In genomic region chr5:66149111-66149510, GRCm38 (mm10) we compare ENCODE assay signal across 14 mouse cellular contexts. TPM values are rescaled to one million over a fixed set of nuclear protein-coding genes. Genes with fewer than 3 reads are reported as not detected.
DNase-seq lines count a peak whose midpoint lies in the region; ATAC-seq and TF ChIP-seq lines count a peak whose summit lies in the region.
"Had no signal": no experiment of that assay in that cellular context is flagged by ENCODE, and none has a peak within 500 bp of the region (broad histone marks: within the 10 kb centered on the region; RNA-seq: fewer than 3 reads in every experiment).

No protein-coding gene starts in this region.

- 0 out of 2 replicates have a peak, but pooled peaks cover 2% of the 10 kb centered on the region for H3K36me3 ChIP-seq in liver, adult 2 months (ENCODE audit: control insufficient read depth, insufficient read depth, low read length)
- no peaks in the 10 kb centered on the region for H3K36me3 ChIP-seq in embryonic facial prominence, embryonic 13.5 days
- H3K36me3 ChIP-seq in small intestine, adult 2 months (ENCODE audit: control insufficient read depth, insufficient read depth, low read length) = no peaks in the 10 kb centered on the region
- no peaks in the 10 kb centered on the region for H3K36me3 ChIP-seq in midbrain, embryonic 11.5 days (ENCODE audit: control insufficient read depth, insufficient read depth, low read length)
- H3K36me3 ChIP-seq: forebrain, embryonic 12.5 days; limb, embryonic 13.5 days; midbrain, embryonic 10.5 days had no signal

- H3K79me2 ChIP-seq in liver, adult 2 months (ENCODE audit: control insufficient read depth, insufficient read depth, low read length) = peaks cover 31% of the 10 kb centered on the region; the same call in 1 of the 2 replicates

- H3K27me3 ChIP-seq in liver, adult 2 months (ENCODE audit: control insufficient read depth, insufficient read depth, low read length) = no peaks in the 10 kb centered on the region
- peaks cover 41% of the 10 kb centered on the region for H3K27me3 ChIP-seq in embryonic facial prominence, embryonic 13.5 days
- H3K27me3 ChIP-seq in small intestine, adult 2 months (ENCODE audit: control insufficient read depth, insufficient read depth, low read length) = no peaks in the 10 kb centered on the region
- H3K27me3 ChIP-seq in midbrain, embryonic 11.5 days (ENCODE audit: control insufficient read depth, insufficient read depth, low read length) = peaks cover 37% of the 10 kb centered on the region

- H3K4me3 ChIP-seq in liver, adult 2 months (ENCODE audit: insufficient read depth, low read depth, low read length) = peak overlapping the region; percentile 70
- no peak overlapping the region for H3K4me3 ChIP-seq in embryonic facial prominence, embryonic 13.5 days
- H3K4me3 ChIP-seq in small intestine, adult 2 months (ENCODE audit: low read depth, low read length) = peak overlapping the region; percentile 4; the same call in 1 of the 2 replicates
- H3K4me3 ChIP-seq in midbrain, embryonic 11.5 days (ENCODE audit: low read depth, low read length) = no peak overlapping the region
- H3K4me3 ChIP-seq: heart, adult 2 months had no signal

- peaks cover 21% of the 10 kb centered on the region for H3K4me1 ChIP-seq in liver, adult 2 months (ENCODE audit: control insufficient read depth, insufficient read depth, low read length)
- H3K4me1 ChIP-seq in embryonic facial prominence, embryonic 13.5 days = peaks cover 9% of the 10 kb centered on the region
- H3K4me1 ChIP-seq in small intestine, adult 2 months (ENCODE audit: control insufficient read depth, insufficient read depth, insufficient read length, low read length) = no peaks in the 10 kb centered on the region; the same call in 1 of the 2 replicates
- H3K4me1 ChIP-seq in midbrain, embryonic 11.5 days (ENCODE audit: control insufficient read depth, insufficient read depth, low read length) = peaks cover 14% of the 10 kb centered on the region

- H3K4me2 ChIP-seq in embryonic facial prominence, embryonic 13.5 days = peak overlapping the region; percentile 94; the same call in 1 of the 2 replicates
- no peak overlapping the region for H3K4me2 ChIP-seq in midbrain, embryonic 11.5 days

- intact Hi-C loops in left cerebral cortex, postnatal 36 days (cut with DNase I) = no loop called here

- DNase-seq in adrenal gland, adult 2 months = peak; percentile 63
- DNase-seq in adrenal gland, adult 8-10 months = no peak
- peak; percentile 96 for DNase-seq in liver, adult 2 months (ENCODE audit: extremely low read depth, low read depth, low spot score)
- no peak for DNase-seq in liver
- no peak for DNase-seq in left cerebral cortex, postnatal 36 days (ENCODE audit: low spot score in 2 of 2)
- DNase-seq in midbrain, embryonic 11.5 days (ENCODE audit: low spot score, missing footprints) = no peak
- DNase-seq: cerebellum, adult 9-11 months; heart, adult 2 months; kidney, adult 11 months had no signal

- ATAC-seq in embryonic facial prominence, embryonic 13.5 days (ENCODE audit: insufficient number of reproducible peaks, insufficient read depth, low FRiP score, low TSS enrichment, low read depth) = no peak
- ATAC-seq in midbrain, embryonic 11.5 days (ENCODE audit: low FRiP score) = no peak

- no peak for TF ChIP-seq CTCF in liver, adult 2 months (IDR thresholded peaks at IDR 0.05; ENCODE audit: low read depth, low read length)
- no peak for TF ChIP-seq CTCF in small intestine, adult 2 months (IDR thresholded peaks at IDR 0.05; ENCODE audit: extremely low read depth, insufficient read length, insufficient replicate concordance, low read depth, low read length)

- peak overlapping the region; percentile 90 for H3K27ac ChIP-seq in liver, adult 2 months (replicated peaks; ENCODE audit: insufficient read depth, low read depth, low read length)
- H3K27ac ChIP-seq in embryonic facial prominence, embryonic 13.5 days = no peak overlapping the region
- no peak overlapping the region; the same call in 1 of the 2 replicates for H3K27ac ChIP-seq in small intestine, adult 2 months (ENCODE audit: insufficient read depth, low read depth, low read length)
- H3K27ac ChIP-seq in midbrain, embryonic 11.5 days (ENCODE audit: low read depth, low read length) = no peak overlapping the region
- H3K27ac ChIP-seq: forebrain, embryonic 12.5 days; heart, adult 2 months; limb, embryonic 13.5 days; midbrain, embryonic 10.5 days had no signal

- no peaks in the 10 kb centered on the region for H3K9me3 ChIP-seq in embryonic facial prominence, embryonic 13.5 days
- H3K9me3 ChIP-seq in midbrain, embryonic 11.5 days (ENCODE audit: control insufficient read depth, low read length) = no peaks in the 10 kb centered on the region
- H3K9me3 ChIP-seq: forebrain, embryonic 12.5 days; limb, embryonic 13.5 days; midbrain, embryonic 10.5 days had no signal

- WGBS in liver, adult 2 months = 17% methylated on average over 2 of the region's 2 CpGs
- WGBS in embryonic facial prominence, embryonic 13.5 days = 64% methylated on average over 2 of the region's 2 CpGs
- WGBS in small intestine, adult 2 months = 57% methylated on average over 2 of the region's 2 CpGs
- 65% methylated on average over 2 of the region's 2 CpGs for WGBS in midbrain, embryonic 11.5 days

- TF ChIP-seq POLR2A in liver, adult 2 months (IDR thresholded peaks at IDR 0.05; ENCODE audit: extremely low read depth, insufficient read depth, low read length) = no peak
- TF ChIP-seq POLR2A in small intestine, adult 2 months (IDR thresholded peaks at IDR 0.05; ENCODE audit: low read depth, low read length) = no peak

- H3K9ac ChIP-seq in liver, adult 2 months (ENCODE audit: low read depth, low read length) = peak overlapping the region; percentile 84
- no peak overlapping the region for H3K9ac ChIP-seq in embryonic facial prominence, embryonic 13.5 days
- no peak overlapping the region for H3K9ac ChIP-seq in midbrain, embryonic 11.5 days (ENCODE audit: low read length)
- H3K9ac ChIP-seq: forebrain, embryonic 12.5 days; limb, embryonic 13.5 days had no signal

RNA-seq across cellular contexts. Expression of gene Rbm47, which starts 23.8 kb away (rescaled TPM):
- total RNA-seq in adrenal gland, adult 2 months (2021) = 100 to 1,000 TPM in 1 of 2 experiments, 10 to 100 TPM in 1; 78.8 to 121 TPM
- 62.9 and 84.7 TPM in 2 replicates for polyA plus RNA-seq in adrenal gland, adult 2 months (2012; rRNA removed)
- 100 to 1,000 TPM in 2 of 4 experiments, 10 to 100 TPM in 2; 76.0 to 130 (median 96.1) TPM for total RNA-seq in adrenal gland, adult 8-10 months (2022)
- 63.5 and 81.8 TPM in 2 replicates for total RNA-seq in liver, adult 2 months (2014; rRNA removed)
- 47.4 and 58.7 TPM in 2 replicates for polyA plus RNA-seq in liver, adult 2 months (2012; rRNA removed)
- polyA plus RNA-seq in embryonic facial prominence, embryonic 13.5 days (2015; fragmentation: Nextera tagmentation; extraction: Ambion mirVana) = 6.8 and 11.3 TPM in 2 replicates
- polyA plus RNA-seq in small intestine, adult 2 months (2012; rRNA removed) = 142 and 310 TPM in 2 replicates
- total RNA-seq in left cerebral cortex, postnatal 36 days (2021) = 1 to 10 TPM; 1.4 to 1.8 TPM
- polyA plus RNA-seq in midbrain, embryonic 11.5 days (2014; fragmentation: Nextera tagmentation; extraction: Ambion mirVana) = 1.2 and 2.1 TPM in 2 replicates

Comparison
In these comparisons a context has a peak if more than half of its experiments do, and no peak if none do; other contexts are left out.
1. DNase-seq: peak in adrenal gland, adult 2 months (single experiment) and liver, adult 2 months (single experiment); none in adrenal gland, adult 8-10 months (single experiment), liver (single experiment), left cerebral cortex, postnatal 36 days (0 of 2) and midbrain, embryonic 11.5 days (single experiment).
2. H3K4me3 ChIP-seq: peak in liver, adult 2 months (single experiment) and small intestine, adult 2 months (single experiment); none in embryonic facial prominence, embryonic 13.5 days (single experiment) and midbrain, embryonic 11.5 days (single experiment).